Mouse (Mus musculus) spleen, postnatal 4 days (tissue): ENCODE measurements at regions not wholly inside any gene's neighbourhood (a gene's known extent, or its start where the extent isn't known, plus 50 kb on each side); places are given as distances from the start of the nearest gene placed in this dataset.

Source experiments
- DNase-seq, 2 experiments: peaks; one replicate each; pipeline ENCODE4 v3.0.0; 2022; ENCODE audit warnings: low spot score in 2 of 2

- DNase-seq = no peak
These were observed 532.9 kb downstream of the Tshz3 start for GRCm38 (mm10) chr7:37230641-37231347.

DNA sequence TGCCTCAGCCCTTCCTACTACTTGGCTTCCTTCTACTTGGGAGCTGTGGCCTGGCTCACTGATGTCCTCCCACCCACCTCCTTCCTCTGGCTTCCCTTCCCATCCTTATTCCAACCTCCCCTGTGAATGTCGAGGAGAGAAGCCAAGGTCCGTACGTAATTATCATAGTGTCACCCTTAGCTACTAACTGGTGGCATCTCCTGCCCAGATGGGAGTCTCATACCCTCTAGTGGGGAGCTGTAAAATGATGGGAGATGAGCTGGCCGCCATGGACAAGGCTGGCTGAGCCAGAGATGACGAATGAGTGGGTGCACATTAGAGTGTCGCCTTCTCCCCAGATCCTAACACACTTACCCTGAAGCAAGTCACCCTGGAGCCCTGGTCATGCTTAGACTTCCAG, 532.6 kb downstream of the Zfp536 start:
- DNase-seq = no peak

GRCm38 (mm10) chr7:37241781-37242180, 531.7 kb downstream of the Zfp536 start:
- DNase-seq = no peak

GRCm38 (mm10) chr7:37242476-37242875, 531.0 kb downstream of the Zfp536 start:
- no peak for DNase-seq

DNA sequence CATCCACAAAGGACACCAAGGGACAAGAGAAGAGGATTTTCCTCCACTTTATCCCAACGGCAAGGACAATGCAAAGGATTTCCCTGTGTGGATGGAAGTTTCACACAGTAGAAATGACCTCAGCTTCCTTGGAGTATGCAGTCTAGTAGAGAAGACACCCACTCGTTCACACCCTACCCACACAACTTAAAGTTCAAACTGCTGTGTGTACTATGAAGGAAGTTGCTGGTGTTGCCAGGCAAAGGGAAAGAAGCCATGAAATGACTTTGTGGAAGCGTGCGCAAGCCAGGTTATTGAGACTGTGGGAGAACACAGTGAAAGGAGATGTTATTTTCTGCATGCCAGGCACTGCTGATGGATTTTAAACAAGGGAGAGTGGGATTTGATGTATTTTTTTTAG, 527.3 kb downstream of the Zfp536 start:
- no peak for DNase-seq

DNA sequence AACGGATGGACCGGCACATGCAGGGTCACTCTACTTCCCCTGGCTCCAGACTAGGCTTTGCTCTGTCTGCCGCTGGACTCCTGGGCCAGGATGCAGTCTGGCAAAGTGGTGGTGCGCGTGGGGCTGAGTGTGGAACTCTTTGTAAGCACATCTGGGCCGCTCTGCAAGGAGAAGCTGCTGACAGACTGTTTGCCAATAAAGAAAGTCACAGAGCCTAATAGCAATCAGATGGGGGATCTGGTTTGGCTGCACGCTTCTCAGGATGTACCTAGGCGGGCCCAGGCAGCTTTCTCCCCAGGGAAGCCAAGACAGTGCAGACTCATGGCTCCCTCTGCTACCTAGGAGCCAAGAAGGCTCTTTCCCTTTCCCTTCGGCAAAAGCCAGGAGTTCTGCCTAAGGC, 519.0 kb downstream of the Zfp536 start:
- no peak for DNase-seq

GRCm38 (mm10) chr7:37255840-37256239, 517.6 kb downstream of the Zfp536 start:
- no peak for DNase-seq

- no peak for DNase-seq
These were observed 514.1 kb downstream of the Zfp536 start for GRCm38 (mm10) chr7:37259293-37259692.

GRCm38 (mm10) chr7:37262846-37263245, 510.6 kb downstream of the Zfp536 start:
- DNase-seq = no peak

GRCm38 (mm10) chr7:37267404-37267803, 506.0 kb downstream of the Zfp536 start:
- no peak for DNase-seq

DNA sequence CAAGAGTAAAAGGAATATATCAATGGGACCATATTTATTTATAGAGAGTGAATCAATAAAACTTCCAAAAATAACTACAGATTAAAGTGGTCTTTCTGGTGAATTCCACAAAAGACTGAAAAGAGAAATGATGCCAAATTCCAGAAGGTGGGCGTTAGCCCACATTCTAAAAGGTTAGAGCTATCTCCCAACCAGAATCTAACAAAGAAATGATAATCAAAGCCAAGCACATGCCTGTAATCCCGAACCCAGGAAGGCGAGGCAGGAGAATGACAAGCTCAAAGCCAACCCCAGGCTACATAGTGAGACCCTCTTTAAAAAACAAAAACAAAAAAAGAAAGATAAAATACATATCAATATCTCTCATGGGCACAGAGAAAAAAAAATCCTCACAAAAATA, 502.6 kb downstream of the Zfp536 start:
- DNase-seq = no peak

DNA sequence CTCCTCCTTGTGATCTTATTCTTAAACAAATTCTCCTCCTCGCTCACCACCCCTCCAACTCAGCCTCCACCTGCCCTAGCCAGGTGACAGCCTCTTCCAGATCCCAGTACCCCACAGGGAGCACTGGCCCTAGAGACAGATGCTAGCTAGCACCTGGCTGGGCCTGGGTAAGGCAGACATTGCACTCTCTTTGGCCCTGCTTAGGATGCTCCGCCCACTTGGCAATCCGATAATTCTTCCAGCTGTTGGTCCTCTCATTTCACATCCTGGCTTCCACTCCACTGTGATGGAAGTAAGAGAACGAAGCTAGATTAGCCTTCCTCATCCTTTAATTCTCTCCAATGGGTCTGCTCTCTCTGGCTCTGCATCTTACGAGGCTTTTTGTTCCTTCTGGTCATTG, 483.4 kb downstream of the Zfp536 start:
- no peak for DNase-seq

DNA sequence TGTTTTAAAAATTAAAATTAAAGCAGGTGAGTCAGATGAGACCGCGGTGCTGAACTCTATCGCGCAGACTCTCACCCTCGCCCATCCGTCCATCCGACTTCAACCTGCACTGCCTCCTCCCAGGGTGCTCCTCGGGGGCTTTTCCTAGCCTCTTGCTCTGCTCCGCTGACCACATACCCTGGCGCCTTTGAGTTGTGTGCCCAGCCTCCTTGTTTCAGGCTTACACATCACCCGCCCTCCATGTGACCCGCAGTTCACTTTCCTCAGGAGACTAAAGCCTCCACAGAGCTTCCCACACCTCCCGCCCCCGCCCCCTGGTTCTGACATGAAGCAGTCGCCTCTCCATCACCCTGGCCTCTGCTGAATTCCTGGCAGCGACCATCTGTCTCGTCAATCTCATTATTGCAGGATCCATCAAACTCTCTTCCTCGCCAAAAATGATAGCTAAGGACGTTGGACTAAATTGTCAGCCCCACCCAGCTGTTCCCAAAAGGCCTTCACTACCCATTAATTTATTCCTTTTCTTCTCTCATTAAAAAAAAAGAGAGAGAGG, 482.9 kb downstream of the Zfp536 start:
- no peak for DNase-seq

DNA sequence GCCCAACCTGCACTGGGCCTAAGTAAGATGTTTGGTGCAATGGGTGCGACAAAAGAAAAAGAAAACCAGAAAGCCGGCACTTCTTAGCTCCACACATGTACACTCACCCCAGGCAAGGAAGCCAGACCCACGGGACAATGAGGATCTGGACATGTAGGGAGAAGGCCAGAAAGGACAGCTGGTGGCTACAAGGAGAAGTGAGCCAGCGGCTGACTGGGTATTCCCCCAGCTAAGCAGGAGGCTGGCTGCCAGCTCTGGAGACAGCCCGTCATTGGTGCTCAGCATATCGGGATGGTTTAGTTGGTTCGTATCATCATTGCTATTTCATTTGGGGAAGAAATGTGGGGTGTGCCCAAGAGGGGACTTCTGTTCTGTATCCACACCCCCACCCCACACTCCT, 481.7 kb downstream of the Zfp536 start:
- no peak for DNase-seq

DNA sequence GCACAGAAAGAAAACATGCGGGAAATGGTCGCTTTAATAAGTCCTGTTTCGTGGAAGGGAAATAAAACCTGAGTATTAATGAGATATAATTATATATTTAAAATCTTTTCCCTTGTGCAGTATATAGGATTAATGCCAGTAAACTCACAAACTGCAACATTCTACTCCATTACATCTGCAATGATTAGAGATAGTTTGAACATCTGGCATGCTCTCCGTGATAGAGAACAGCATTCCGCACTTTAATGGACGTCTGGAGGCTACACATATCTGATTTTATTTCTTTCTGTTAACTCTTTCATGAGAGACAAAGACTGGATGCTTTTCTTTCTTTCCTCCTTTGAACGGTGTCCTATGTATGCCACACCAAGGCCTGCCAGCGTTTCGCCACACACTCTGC, 480.9 kb downstream of the Zfp536 start:
- DNase-seq = no peak

DNA sequence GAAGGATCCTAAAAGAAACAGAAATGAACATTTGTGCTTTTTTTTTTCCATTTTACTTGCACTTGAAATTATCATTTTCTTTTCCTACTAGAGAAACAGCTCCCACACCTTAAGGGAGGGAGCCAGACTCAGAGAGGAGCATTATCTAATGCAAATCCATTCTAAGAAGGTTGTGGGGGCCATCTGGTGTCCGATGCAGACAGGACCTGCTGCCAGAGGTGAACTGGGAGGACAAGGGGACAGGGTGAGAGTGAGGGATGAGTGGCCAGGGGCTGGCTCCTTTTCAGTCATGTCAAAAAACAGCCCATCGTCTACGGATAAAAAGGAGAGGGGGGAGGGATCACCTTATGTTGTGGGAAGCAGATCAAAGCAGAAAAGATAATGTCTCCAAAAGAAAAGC, 474.6 kb downstream of the Zfp536 start:
- DNase-seq = no peak

DNA sequence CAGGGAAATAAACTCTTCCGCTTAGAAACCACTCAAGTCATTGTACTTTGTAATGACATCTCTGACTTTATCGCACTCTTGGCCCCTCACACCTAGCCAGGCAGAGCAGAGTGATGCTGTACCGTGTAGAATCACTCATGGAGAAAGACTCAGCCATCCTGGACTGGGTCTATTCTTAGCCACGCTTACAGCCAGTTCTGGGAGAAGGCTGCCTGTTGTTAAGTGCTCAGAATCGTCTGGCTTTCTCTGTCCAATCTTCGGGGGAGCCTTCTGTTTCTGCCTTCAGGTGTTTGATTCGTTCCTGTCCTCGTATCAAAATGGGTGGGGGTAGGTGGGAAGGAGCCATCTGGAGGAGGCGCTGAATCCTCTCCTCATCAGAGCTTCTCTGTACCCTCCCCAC, 468.0 kb downstream of the Zfp536 start:
- no peak for DNase-seq

- DNase-seq = no peak
These were observed 466.2 kb downstream of the Zfp536 start for GRCm38 (mm10) chr7:37307191-37307590.

DNA sequence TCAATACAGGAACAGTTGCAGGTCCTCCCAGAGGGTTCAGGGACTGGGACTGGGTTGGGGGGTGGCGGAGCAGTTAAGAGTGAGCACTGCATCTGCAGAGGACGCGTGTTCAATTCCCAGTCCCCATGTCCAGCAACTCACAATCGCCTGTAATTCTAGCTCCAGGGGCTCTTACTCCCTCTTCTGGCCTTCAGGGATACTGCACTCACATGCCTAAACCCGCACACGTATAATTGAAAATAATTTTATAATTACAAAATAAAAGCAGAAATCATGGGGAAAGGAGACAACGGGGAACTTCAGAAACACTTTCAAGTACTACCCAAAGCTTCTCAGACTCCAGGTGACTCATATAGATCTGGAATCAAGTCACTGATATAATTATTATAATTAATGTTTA, 448.8 kb downstream of the Zfp536 start:
- no peak for DNase-seq

DNA sequence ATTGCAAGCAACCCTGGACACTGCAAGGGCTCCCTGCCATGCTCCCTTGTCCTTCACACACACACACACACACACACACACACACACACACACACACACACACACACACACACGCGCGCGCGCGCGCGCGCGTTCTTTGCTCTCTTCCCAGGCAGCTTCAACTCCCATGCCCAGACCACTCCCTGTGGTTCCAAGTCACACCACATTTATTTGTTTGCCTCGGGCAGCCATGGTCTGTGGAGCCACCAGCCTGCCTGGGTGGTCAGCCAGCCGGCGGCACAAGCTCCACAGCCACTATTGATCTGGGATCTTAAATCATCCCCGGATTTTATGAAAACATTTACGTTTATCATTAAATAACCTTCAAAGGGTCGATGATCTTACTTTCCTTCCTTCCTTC, 440.0 kb downstream of the Zfp536 start:
- no peak for DNase-seq

- DNase-seq = no peak
These were observed 438.2 kb downstream of the Zfp536 start for GRCm38 (mm10) chr7:37335212-37335611.

GRCm38 (mm10) chr7:37336171-37336850, 437.1 kb downstream of the Zfp536 start:
- no peak for DNase-seq

DNA sequence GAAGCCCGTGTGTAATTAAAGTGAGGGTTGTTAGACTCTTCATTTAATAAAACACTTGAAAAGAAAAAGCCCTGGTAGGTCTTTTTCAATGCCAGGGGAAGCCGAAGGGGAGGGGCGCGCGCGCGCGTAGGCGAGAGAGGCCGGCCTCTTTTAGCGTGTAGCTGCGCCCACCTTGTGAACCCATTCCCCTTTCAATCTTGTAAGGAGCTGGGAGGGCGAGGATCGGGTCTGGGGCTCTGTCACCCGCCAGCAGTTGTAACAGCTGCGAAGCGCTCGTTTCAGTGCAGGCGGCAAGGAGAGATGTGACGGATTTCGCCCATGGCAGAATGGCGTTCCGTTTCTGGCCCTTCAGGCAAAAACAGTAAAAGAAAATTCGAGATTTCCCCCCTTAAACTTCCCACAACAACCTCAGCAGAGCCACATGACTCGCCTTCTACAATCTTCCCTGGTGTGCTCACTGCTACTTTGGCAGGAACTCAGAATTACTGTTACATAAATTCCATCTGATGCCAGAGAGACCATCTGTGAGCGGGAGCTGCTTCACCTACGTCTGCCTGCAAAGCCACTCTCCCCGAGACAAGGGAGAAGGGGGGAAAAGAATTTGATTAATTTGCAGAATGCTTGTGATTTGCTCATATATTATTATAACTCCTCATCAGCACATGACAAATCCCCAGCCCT, 436.4 kb downstream of the Zfp536 start:
- DNase-seq = no peak
